Mouse (Mus musculus) adrenal gland, postnatal 14 days (tissue): ENCODE results near the gene Olfr155. TPM values are rescaled to one million over a fixed set of nuclear protein-coding genes. Genes with fewer than 3 reads are reported as not detected.

Source experiments
- DNase-seq: peaks from one replicate; pipeline ENCODE4 v3.0.0; 2021; ENCODE audit warnings: mixed read lengths
- long read RNA-seq, 2 experiments: library from polyadenylated mRNA; stranded (forward); transcript quantifications; one replicate each; pipeline ENCODE4 v2.0.0; 2021
- total RNA-seq: library from RNA; stranded (reverse); gene quantifications from 2 replicates; pipeline ENCODE4 v1.2.3, GENCODE M21; 2021

Olfr155 gene
- total RNA-seq: not detected in 2 replicates
- long read RNA-seq, experiment 1: 0 reads
- long read RNA-seq, experiment 2: 0 reads

GRCm38 (mm10) chr4:43851265-43851664 is at the start of gene Olfr155:
Olfr155 (plus strand) TSS chr4:43851565.
- no peak for DNase-seq

- no peak for DNase-seq
These were observed 28.3 kb upstream of the Olfr155 start for GRCm38 (mm10) chr4:43822896-43823550.

- DNase-seq: peak; percentile 43
These were observed 27.5 kb upstream of the Olfr155 start, which contains the start of gene Olfr156 for GRCm38 (mm10) chr4:43823845-43824337. Olfr156 (minus strand) TSS chr4:43823895.

GRCm38 (mm10) chr4:43828806-43829205 is 22.6 kb upstream of the Olfr155 start:
- DNase-seq: no peak

- DNase-seq: peak; percentile 9
These were observed 19.3 kb upstream of the Olfr155 start for GRCm38 (mm10) chr4:43832031-43832430.

GRCm38 (mm10) chr4:43833752-43834151 is 17.6 kb upstream of the Olfr155 start:
- no peak for DNase-seq

GRCm38 (mm10) chr4:43834749-43835148 is 16.6 kb upstream of the Olfr155 start:
- DNase-seq: no peak

- no peak for DNase-seq
These were observed 13.0 kb upstream of the Olfr155 start for GRCm38 (mm10) chr4:43838326-43838725.

- DNase-seq: no peak
These were observed 11.3 kb upstream of the Olfr155 start, which contains the start of gene Olfr157 for GRCm38 (mm10) chr4:43840101-43840500. Olfr157 (minus strand) TSS chr4:43840201.

- DNase-seq: no peak
These were observed 2.7 kb downstream of the Olfr155 start for GRCm38 (mm10) chr4:43854101-43854500.

GRCm38 (mm10) chr4:43859886-43860285 is 8.5 kb downstream of the Olfr155 start:
- DNase-seq: no peak

- peak; percentile 76 for DNase-seq
These were observed 9.6 kb downstream of the Olfr155 start for GRCm38 (mm10) chr4:43860744-43861519.

GRCm38 (mm10) chr4:43863298-43863697 is 11.9 kb downstream of the Olfr155 start:
- no peak for DNase-seq

GRCm38 (mm10) chr4:43869821-43870220 is 18.5 kb downstream of the Olfr155 start:
- DNase-seq: no peak

GRCm38 (mm10) chr4:43874501-43874900 is 23.1 kb downstream of the Olfr155 start:
- no peak for DNase-seq

GRCm38 (mm10) chr4:43875160-43875918 is 24.0 kb downstream of the Olfr155 start, which contains the start of gene Reck:
Reck (plus strand) TSS chr4:43875530.
- peak; percentile 92 for DNase-seq

- DNase-seq: peak; percentile 25
These were observed 24.6 kb downstream of the Olfr155 start for GRCm38 (mm10) chr4:43875919-43876411.

GRCm38 (mm10) chr4:43877230-43877629 is 25.9 kb downstream of the Olfr155 start:
- no peak for DNase-seq

- DNase-seq: no peak
These were observed 26.9 kb downstream of the Olfr155 start for GRCm38 (mm10) chr4:43878121-43878776.

GRCm38 (mm10) chr4:43879566-43879965 is 28.2 kb downstream of the Olfr155 start:
- DNase-seq: no peak

GRCm38 (mm10) chr4:43884196-43884595 is 32.8 kb downstream of the Olfr155 start:
- no peak for DNase-seq

- DNase-seq: no peak
These were observed 39.9 kb downstream of the Olfr155 start for GRCm38 (mm10) chr4:43891247-43891646.
